ENCODE assay signal across 8 mouse cellular contexts in genomic region chr8:83049171-83049601, GRCm38 (mm10).
A peak's percentile ranks its signal among the peaks of the same experiment; 100 is the strongest.
DNase-seq lines count a peak whose midpoint lies in the region; ATAC-seq and TF ChIP-seq lines count a peak whose summit lies in the region.

No protein-coding gene starts in this region.

- ATAC-seq in heart, embryonic 15.5 days (replicated peaks; ENCODE audit: insufficient number of reproducible peaks, insufficient read depth, low FRiP score, low read depth) = no peak
- no peak for ATAC-seq in liver, postnatal 0 days

- no peak overlapping the region for H3K9ac ChIP-seq in heart, embryonic 15.5 days
- H3K9ac ChIP-seq in liver, postnatal 0 days (replicated peaks) = no peak overlapping the region

- no peaks in the 10 kb centered on the region for H3K27me3 ChIP-seq in heart, embryonic 15.5 days
- H3K27me3 ChIP-seq in liver, postnatal 0 days (ENCODE audit: insufficient read depth, low read length) = no peaks in the 10 kb centered on the region

- H3K36me3 ChIP-seq in heart, embryonic 15.5 days = no peaks in the 10 kb centered on the region
- no peaks in the 10 kb centered on the region for H3K36me3 ChIP-seq in liver, postnatal 0 days (replicated peaks; ENCODE audit: insufficient read depth, low read length)

- no peak overlapping the region for H3K4me2 ChIP-seq in heart, embryonic 15.5 days
- no peak overlapping the region for H3K4me2 ChIP-seq in liver, postnatal 0 days (ENCODE audit: low read depth, low read length)

- TF ChIP-seq CTCF in liver, postnatal 0 days (IDR thresholded peaks at IDR 0.05; ENCODE audit: low read depth) = no peak

- H3K4me3 ChIP-seq in heart, embryonic 15.5 days = no peak overlapping the region
- no peak overlapping the region for H3K4me3 ChIP-seq in liver, postnatal 0 days (ENCODE audit: low read depth, low read length)

- H3K27ac ChIP-seq in heart, embryonic 15.5 days = 0 out of 2 replicates have a peak overlapping the region, but pooled peaks have one; percentile 15
- H3K27ac ChIP-seq in liver, postnatal 0 days (ENCODE audit: low read depth) = no peak overlapping the region

- peaks cover 13% of the 10 kb centered on the region; the same call in 1 of the 2 replicates for H3K4me1 ChIP-seq in heart, embryonic 15.5 days (replicated peaks)
- H3K4me1 ChIP-seq in liver, postnatal 0 days (ENCODE audit: insufficient read depth) = no peaks in the 10 kb centered on the region

- H3K9me3 ChIP-seq in heart, embryonic 15.5 days (replicated peaks) = no peaks in the 10 kb centered on the region
- no peaks in the 10 kb centered on the region for H3K9me3 ChIP-seq in liver, postnatal 0 days (ENCODE audit: low read length)

- DNase-seq in Muller cell, postnatal 12 days (ENCODE audit: inconsistent ontology term) = peak; percentile 65
- peak; percentile 38 for DNase-seq in embryo, embryonic 11.5 days (ENCODE audit: low read depth, low spot score)
- peak; percentile 5 for DNase-seq in lung, postnatal 14 days
- DNase-seq in urinary bladder, postnatal 14 days (ENCODE audit: low spot score) = no peak
- no peak for DNase-seq in ovary, postnatal 36 days (ENCODE audit: low spot score)
- no peak for DNase-seq in liver, postnatal 0 days
- no peak for DNase-seq in urinary bladder, postnatal 10 days (ENCODE audit: low spot score)

- TF ChIP-seq EP300 in liver, postnatal 0 days (IDR thresholded peaks at IDR 0.05; ENCODE audit: low read depth) = no peak

- 42% methylated on average over 7 of the region's 7 CpGs for WGBS in heart, embryonic 15.5 days
- 80% methylated on average over 7 of the region's 7 CpGs for WGBS in liver, postnatal 0 days (ENCODE audit: insufficient replicate concordance)

Comparison
In these comparisons a context has a peak if more than half of its experiments do, and no peak if none do; other contexts are left out.
1. DNase-seq: peak in Muller cell, postnatal 12 days (single experiment), embryo, embryonic 11.5 days (single experiment) and lung, postnatal 14 days (single experiment); none in urinary bladder, postnatal 14 days (single experiment), ovary, postnatal 36 days (single experiment), liver, postnatal 0 days (single experiment) and urinary bladder, postnatal 10 days (single experiment).